Mouse (Mus musculus) brown adipose tissue, adult 24 weeks (tissue): ENCODE data around the gene Ctsf. TPM values are rescaled to one million over a fixed set of nuclear protein-coding genes. Genes with fewer than 3 reads are reported as not detected.

Experiments
- polyA plus RNA-seq: library from polyadenylated mRNA; stranded (reverse); fragments of >200 nt; gene quantifications from 2 replicates; pipeline ENCODE4 v1.2.4, GENCODE M21; 2012; ENCODE audit not compliant: missing spikeins, insufficient read depth, insufficient read length

Ctsf gene
- polyA plus RNA-seq, 1 experiment = 36.5 TPM

Other genes starting within 250 kb of the Ctsf start
- gene Lrfn4, start 239.5 kb upstream of the Ctsf start, polyA plus RNA-seq = 0.36 TPM in 1 of 2 replicates, not detected in the other
- gene Rce1, start 229.5 kb upstream of the Ctsf start, polyA plus RNA-seq = 14.1 and 17.0 TPM in 2 replicates
- not detected in 2 replicates for gene Gm960, start 156.5 kb upstream of the Ctsf start, polyA plus RNA-seq
- gene Sptbn2, start 144.0 kb upstream of the Ctsf start, polyA plus RNA-seq = 0.13 TPM in 1 of 2 replicates, not detected in the other
- 4.7 and 5.8 TPM in 2 replicates for gene Rbm4b, start 98.6 kb upstream of the Ctsf start, polyA plus RNA-seq
- 7.7 and 13.3 TPM in 2 replicates for gene Rbm4, start 61.2 kb upstream of the Ctsf start, polyA plus RNA-seq
- gene Gm21992, start 43.5 kb upstream of the Ctsf start, polyA plus RNA-seq = 12.6 and 14.8 TPM in 2 replicates
- 6.9 and 15.0 TPM in 2 replicates for gene Rbm14, start 43.5 kb upstream of the Ctsf start, polyA plus RNA-seq
- gene Ccs, start 15.8 kb upstream of the Ctsf start, polyA plus RNA-seq = 64.9 and 78.0 TPM in 2 replicates
- not detected in 2 replicates for gene Ccdc87, start 15.8 kb upstream of the Ctsf start, polyA plus RNA-seq
- 27.2 and 56.0 TPM in 2 replicates for gene Actn3, start 22.8 kb downstream of the Ctsf start, polyA plus RNA-seq
- 5.0 and 7.2 TPM in 2 replicates for gene Zdhhc24, start 23.5 kb downstream of the Ctsf start, polyA plus RNA-seq
- gene Bbs1, start 51.5 kb downstream of the Ctsf start, polyA plus RNA-seq = 1.7 and 2.6 TPM in 2 replicates
- 12.9 and 16.9 TPM in 2 replicates for gene Dpp3, start 73.2 kb downstream of the Ctsf start, polyA plus RNA-seq
- gene Peli3, start 88.0 kb downstream of the Ctsf start, polyA plus RNA-seq = 1.4 and 3.8 TPM in 2 replicates
- gene Mrpl11, start 107.0 kb downstream of the Ctsf start, polyA plus RNA-seq = 167 and 174 TPM in 2 replicates
- gene Npas4, start 135.2 kb downstream of the Ctsf start, polyA plus RNA-seq = not detected in 2 replicates
- gene Slc29a2, start 168.7 kb downstream of the Ctsf start, polyA plus RNA-seq = 0.71 and 1.9 TPM in 2 replicates
- gene B4gat1, start 183.7 kb downstream of the Ctsf start, polyA plus RNA-seq = 9.3 and 10.3 TPM in 2 replicates
- gene AC124502.3, start 183.8 kb downstream of the Ctsf start, polyA plus RNA-seq = 2.0 and 3.8 TPM in 2 replicates
- 9.8 and 15.1 TPM in 2 replicates for gene Brms1, start 186.2 kb downstream of the Ctsf start, polyA plus RNA-seq
- gene Rin1, start 195.4 kb downstream of the Ctsf start, polyA plus RNA-seq = not detected in 2 replicates
- 10.7 and 24.4 TPM in 2 replicates for gene Cd248, start 212.9 kb downstream of the Ctsf start, polyA plus RNA-seq
- not detected in 2 replicates for gene Tmem151a, start 230.4 kb downstream of the Ctsf start, polyA plus RNA-seq
- 82.3 and 91.5 TPM in 2 replicates for gene Yif1a, start 233.4 kb downstream of the Ctsf start, polyA plus RNA-seq
- gene Cnih2, start 243.4 kb downstream of the Ctsf start, polyA plus RNA-seq = not detected in 2 replicates